Mouse (Mus musculus): ENCODE measurements around the gene Scel. TPM values are rescaled to one million over a fixed set of nuclear protein-coding genes. Genes with fewer than 3 reads are reported as not detected.

Scel gene
- polyA plus RNA-seq, 1 experiment, result not detected

- Histone ChIP-seq H3K4me3 (no peak overlapping the region), H3K36me3 (ENCODE audit: control insufficient read depth, insufficient read depth) (no peaks in the 10 kb centered on the region), H3K4me2 (ENCODE audit: low read depth) (no peak overlapping the region), H3K27me3 (ENCODE audit: control insufficient read depth, insufficient read depth, insufficient read length) (no peaks in the 10 kb centered on the region), H3K79me2 (ENCODE audit: control insufficient read depth, insufficient read depth) (no peaks in the 10 kb centered on the region), H3ac (ENCODE audit: control insufficient read depth, insufficient read length) (no peak overlapping the region)
- TF ChIP-seq MYOD1 (IDR thresholded peaks at IDR 0.05; ENCODE audit: control insufficient read depth in 1 of 3, insufficient read length in 2 of 3, low read depth in 2 of 3) (no peak), USF1 (IDR thresholded peaks at IDR 0.05; ENCODE audit: low read depth) (no peak), REST (IDR thresholded peaks at IDR 0.05; ENCODE audit: insufficient read depth, insufficient read length) (no peak), POLR2AphosphoS2 (IDR thresholded peaks at IDR 0.05; ENCODE audit: insufficient read length, low read depth) (no peak), MYOG (IDR thresholded peaks at IDR 0.05; ENCODE audit: control insufficient read depth in 1 of 3, insufficient read depth in 1 of 3, insufficient read length in 2 of 3, low read depth in 2 of 3) (no peak), MAX (IDR thresholded peaks at IDR 0.05; ENCODE audit: low read depth) (no peak), TCF3 (IDR thresholded peaks at IDR 0.05; ENCODE audit: insufficient read length, low read depth) (no peak), E2F4 (IDR thresholded peaks at IDR 0.05; ENCODE audit: insufficient read depth) (no peak), SRF (IDR thresholded peaks at IDR 0.05; ENCODE audit: control insufficient read depth, insufficient read length, low read depth) (no peak), TCF12 (IDR thresholded peaks at IDR 0.05; ENCODE audit: insufficient read depth, poor library complexity, severe bottlenecking) (no peak), POLR2A (IDR thresholded peaks at IDR 0.05; ENCODE audit: insufficient read length, low read depth) (no peak), CEBPB (IDR thresholded peaks at IDR 0.05; ENCODE audit: insufficient read depth, poor library complexity, severe bottlenecking) (no peak)
Observed at GRCm38 (mm10) chr14:103546246-103546645, 33.1 kb downstream of the Scel start.

- Histone ChIP-seq H3K36me3 (ENCODE audit: control insufficient read depth, insufficient read depth) (no peaks in the 10 kb centered on the region), H3K4me3 (no peak overlapping the region)
- TF ChIP-seq POLR2AphosphoS2 (IDR thresholded peaks at IDR 0.05; ENCODE audit: insufficient read length, low read depth) (no peak), USF1 (IDR thresholded peaks at IDR 0.05; ENCODE audit: low read depth) (no peak), TCF12 (IDR thresholded peaks at IDR 0.05; ENCODE audit: insufficient read depth, poor library complexity, severe bottlenecking) (no peak), E2F4 (IDR thresholded peaks at IDR 0.05; ENCODE audit: insufficient read depth) (no peak), REST (IDR thresholded peaks at IDR 0.05; ENCODE audit: insufficient read depth, insufficient read length) (no peak), TCF3 (IDR thresholded peaks at IDR 0.05; ENCODE audit: insufficient read length, low read depth) (no peak), SRF (IDR thresholded peaks at IDR 0.05; ENCODE audit: control insufficient read depth, insufficient read length, low read depth) (no peak), MAX (IDR thresholded peaks at IDR 0.05; ENCODE audit: low read depth) (no peak)
Observed at GRCm38 (mm10) chr14:103548220-103548619, 35.1 kb downstream of the Scel start.

GRCm38 (mm10) chr14:103550480-103550879, 37.3 kb downstream of the Scel start:
- Histone ChIP-seq H3K4me3 (no peak overlapping the region), H3K27me3 (ENCODE audit: control insufficient read depth, insufficient read depth, insufficient read length) (no peaks in the 10 kb centered on the region), H3ac (ENCODE audit: control insufficient read depth, insufficient read length) (no peak overlapping the region), H3K4me2 (ENCODE audit: low read depth) (no peak overlapping the region), H3K79me2 (ENCODE audit: control insufficient read depth, insufficient read depth) (no peaks in the 10 kb centered on the region), H3K36me3 (ENCODE audit: control insufficient read depth, insufficient read depth) (no peaks in the 10 kb centered on the region)
- TF ChIP-seq CEBPB (IDR thresholded peaks at IDR 0.05; ENCODE audit: insufficient read depth, poor library complexity, severe bottlenecking) (no peak), POLR2A (IDR thresholded peaks at IDR 0.05; ENCODE audit: insufficient read length, low read depth) (no peak), TCF12 (IDR thresholded peaks at IDR 0.05; ENCODE audit: insufficient read depth, poor library complexity, severe bottlenecking) (no peak), MYOG (IDR thresholded peaks at IDR 0.05; ENCODE audit: control insufficient read depth in 1 of 3, insufficient read depth in 1 of 3, insufficient read length in 2 of 3, low read depth in 2 of 3) (no peak), POLR2AphosphoS2 (IDR thresholded peaks at IDR 0.05; ENCODE audit: insufficient read length, low read depth) (no peak), E2F4 (IDR thresholded peaks at IDR 0.05; ENCODE audit: insufficient read depth) (no peak), REST (IDR thresholded peaks at IDR 0.05; ENCODE audit: insufficient read depth, insufficient read length) (no peak), USF1 (IDR thresholded peaks at IDR 0.05; ENCODE audit: low read depth) (no peak), MAX (IDR thresholded peaks at IDR 0.05; ENCODE audit: low read depth) (no peak), SRF (IDR thresholded peaks at IDR 0.05; ENCODE audit: control insufficient read depth, insufficient read length, low read depth) (no peak), TCF3 (IDR thresholded peaks at IDR 0.05; ENCODE audit: insufficient read length, low read depth) (no peak), MYOD1 (IDR thresholded peaks at IDR 0.05; ENCODE audit: control insufficient read depth in 1 of 3, insufficient read length in 2 of 3, low read depth in 2 of 3) (no peak)

More at GRCm38 (mm10) chr14:103548220-103548619, 35.1 kb downstream of the Scel start:
- Histone ChIP-seq H3K79me2 (ENCODE audit: control insufficient read depth, insufficient read depth) (no peaks in the 10 kb centered on the region), H3K27me3 (ENCODE audit: control insufficient read depth, insufficient read depth, insufficient read length) (no peaks in the 10 kb centered on the region), H3ac (ENCODE audit: control insufficient read depth, insufficient read length) (no peak overlapping the region), H3K4me2 (ENCODE audit: low read depth) (no peak overlapping the region)

- Histone ChIP-seq H3K79me2 (ENCODE audit: control insufficient read depth, insufficient read depth) (no peaks in the 10 kb centered on the region), H3K27me3 (ENCODE audit: control insufficient read depth, insufficient read depth, insufficient read length) (no peaks in the 10 kb centered on the region)
- TF ChIP-seq CEBPB (IDR thresholded peaks at IDR 0.05; ENCODE audit: insufficient read depth, poor library complexity, severe bottlenecking), result no peak
- TF ChIP-seq SRF (IDR thresholded peaks at IDR 0.05; ENCODE audit: control insufficient read depth, insufficient read length, low read depth), result no peak
- no peak for TF ChIP-seq MYOD1 (IDR thresholded peaks at IDR 0.05; ENCODE audit: control insufficient read depth in 1 of 3, insufficient read length in 2 of 3, low read depth in 2 of 3)
- no peak for TF ChIP-seq TCF12 (IDR thresholded peaks at IDR 0.05; ENCODE audit: insufficient read depth, poor library complexity, severe bottlenecking)
- no peak for TF ChIP-seq POLR2A (IDR thresholded peaks at IDR 0.05; ENCODE audit: insufficient read length, low read depth)
- TF ChIP-seq E2F4 (IDR thresholded peaks at IDR 0.05; ENCODE audit: insufficient read depth), result no peak
- no peak for TF ChIP-seq REST (IDR thresholded peaks at IDR 0.05; ENCODE audit: insufficient read depth, insufficient read length)
- no peak for TF ChIP-seq POLR2AphosphoS2 (IDR thresholded peaks at IDR 0.05; ENCODE audit: insufficient read length, low read depth)
- no peak for TF ChIP-seq MYOG (IDR thresholded peaks at IDR 0.05; ENCODE audit: control insufficient read depth in 1 of 3, insufficient read depth in 1 of 3, insufficient read length in 2 of 3, low read depth in 2 of 3)
- TF ChIP-seq MAX (IDR thresholded peaks at IDR 0.05; ENCODE audit: low read depth), result no peak
- TF ChIP-seq TCF3 (IDR thresholded peaks at IDR 0.05; ENCODE audit: insufficient read length, low read depth), result no peak
- TF ChIP-seq USF1 (IDR thresholded peaks at IDR 0.05; ENCODE audit: low read depth), result no peak
Observed at GRCm38 (mm10) chr14:103550921-103551320, 37.8 kb downstream of the Scel start.

More at GRCm38 (mm10) chr14:103550921-103551320, 37.8 kb downstream of the Scel start:
- Histone ChIP-seq H3K36me3 (ENCODE audit: control insufficient read depth, insufficient read depth) (no peaks in the 10 kb centered on the region), H3K4me3 (no peak overlapping the region), H3ac (ENCODE audit: control insufficient read depth, insufficient read length) (no peak overlapping the region), H3K4me2 (ENCODE audit: low read depth) (no peak overlapping the region)
